ENCODE assay signal across 7 mouse cellular contexts in the genomic region with DNA sequence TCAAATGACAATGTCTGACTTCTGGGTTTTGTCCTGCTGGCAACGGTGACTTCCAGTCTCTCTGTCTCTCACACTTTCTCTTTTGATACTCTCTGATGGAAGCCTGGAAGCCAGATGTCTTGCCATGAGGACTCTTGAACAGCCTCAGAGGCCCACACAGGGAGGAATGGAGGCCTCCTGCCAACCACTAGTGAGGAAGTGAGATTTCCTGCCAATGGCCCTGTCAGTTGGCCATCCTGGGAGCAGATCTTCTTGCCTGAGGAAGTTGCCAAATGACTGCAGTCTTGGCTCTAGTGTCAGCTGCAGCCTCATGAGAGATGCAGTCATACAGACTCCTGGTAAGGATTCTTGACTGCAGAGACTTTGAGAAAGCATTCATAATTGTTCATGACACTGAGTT.
DNase-seq lines count a peak whose midpoint lies in the region; ATAC-seq lines count a peak whose summit lies in the region.

No protein-coding gene starts in this region.

- intact Hi-C loops in left cerebral cortex, postnatal 10 days (cut with DNase I): no loop called here

- DNase-seq in left cerebral cortex, postnatal 10 days (ENCODE audit: extremely low spot score in 1 of 2, low spot score in 2 of 2): peak; percentile 22 to 23
- DNase-seq in left cerebral cortex, adult 9 months (ENCODE audit: low spot score in 2 of 2): no peak
- peak; percentile 21 for DNase-seq in adrenal gland, postnatal 25 days
- peak; percentile 89 to 96 for DNase-seq in cerebellum, postnatal 14 days
- peak; percentile 13 for DNase-seq in kidney, postnatal 10 days
- no peak for DNase-seq in embryo, embryonic 10.5 days (ENCODE audit: low spot score)

- peak; percentile 95 for ATAC-seq in monocyte, adult 5-6 weeks (replicated peaks; ENCODE audit: insufficient number of reproducible peaks, low FRiP score, low TSS enrichment, poor library complexity, severe bottlenecking)

Comparison
In these comparisons a context has a peak if more than half of its experiments do, and no peak if none do; other contexts are left out.
1. DNase-seq: peak in left cerebral cortex, postnatal 10 days (2 of 2), adrenal gland, postnatal 25 days (single experiment), cerebellum, postnatal 14 days (2 of 2) and kidney, postnatal 10 days (single experiment); none in left cerebral cortex, adult 9 months (0 of 2) and embryo, embryonic 10.5 days (single experiment).